Mouse (Mus musculus) CH12.LX (cell line): ENCODE results near the gene Pip5k1a. TPM values are rescaled to one million over a fixed set of nuclear protein-coding genes. Genes with fewer than 3 reads are reported as not detected.
A peak's percentile ranks its signal among the peaks of the same experiment; 100 is the strongest.

Source experiments
- DNase-seq: peaks from one replicate; pipeline ENCODE4 v3.0.0-alpha.2; 2013; ENCODE audit errors: extremely low read depth
- H3K27ac ChIP-seq: 2 replicates; pipeline ENCODE4 v1.5.1; 2012; ENCODE audit warnings: low read depth, mild to moderate bottlenecking, control low read depth, moderate library complexity; ENCODE audit not compliant: insufficient read depth
- H3K27me3 ChIP-seq: replicated peaks from 2 replicates; pipeline ENCODE3; 2012; ENCODE audit warnings: inconsistent platforms
- H3K36me3 ChIP-seq, 2 experiments: replicated peaks in 1 of 2; 2 replicates each; pipeline versions ENCODE3 to v1.6.1; 2012; ENCODE audit warnings: inconsistent platforms in 1 of 2, low read length in 1 of 2, mild to moderate bottlenecking in 1 of 2, mixed read lengths in 1 of 2, moderate library complexity in 1 of 2; ENCODE audit not compliant: control insufficient read depth in 1 of 2, insufficient read depth in 1 of 2
- H3K4me1 ChIP-seq, 2 experiments: 2 replicates each; pipeline ENCODE4 v1.6.1; 2012; ENCODE audit warnings: inconsistent platforms in 1 of 2, moderate library complexity in 1 of 2; ENCODE audit not compliant: insufficient read depth in 2 of 2, control insufficient read depth in 1 of 2
- H3K4me2 ChIP-seq: 2 replicates; pipeline ENCODE4 v1.6.1; 2012; ENCODE audit warnings: low read depth, mild to moderate bottlenecking, control low read depth; ENCODE audit not compliant: poor library complexity, insufficient read depth, severe bottlenecking
- H3K4me3 ChIP-seq, 3 experiments: fragments of 150-350 bp in 1 of 3; sonication (generic) in 1 of 3; replicated peaks in 1 of 3; 2 replicates each; pipeline versions ENCODE3 to v1.5.1; 2011 to 2012; ENCODE audit warnings: low read depth in 2 of 3, low read length in 2 of 3, mild to moderate bottlenecking in 2 of 3, moderate library complexity in 2 of 3, control low read depth in 1 of 3, improper control_type of control experiment in 1 of 3, inconsistent platforms in 1 of 3, mixed read lengths in 1 of 3; ENCODE audit not compliant: poor library complexity in 1 of 3
- H3K79me2 ChIP-seq: replicated peaks from 2 replicates; pipeline ENCODE4 v1.6.1; 2012; ENCODE audit warnings: mild to moderate bottlenecking, moderate library complexity; ENCODE audit not compliant: control insufficient read depth, poor library complexity, insufficient read depth, severe bottlenecking; ENCODE audit errors: extremely low read depth
- H3K9ac ChIP-seq: 2 replicates; pipeline ENCODE4 v1.6.1; 2012; ENCODE audit warnings: low read depth, mild to moderate bottlenecking, control low read depth, moderate library complexity; ENCODE audit not compliant: insufficient read depth
- H3K9me3 ChIP-seq: replicated peaks from 2 replicates; pipeline ENCODE3; 2012; ENCODE audit warnings: low read length, inconsistent platforms, mixed read lengths
- CHD2 ChIP-seq: IDR thresholded peaks from 2 replicates; pipeline ENCODE4 v1.6.1; 2011; ENCODE audit warnings: low read length, improper control_type of control experiment
- CTCF ChIP-seq, 2 experiments: IDR thresholded peaks in 1 of 2; conservative IDR thresholded peaks in 1 of 2; 2 replicates each; pipeline ENCODE4 v1.5.1; 2011 to 2012; ENCODE audit warnings: low read depth in 2 of 2, low read length in 2 of 2, improper control_type of control experiment in 1 of 2, inconsistent platforms in 1 of 2, mild to moderate bottlenecking in 1 of 2, moderate library complexity in 1 of 2
- ELF1 ChIP-seq: IDR thresholded peaks from 2 replicates; pipeline ENCODE4 v1.6.1; 2014; ENCODE audit warnings: low read depth, mild to moderate bottlenecking, inconsistent platforms, low read length, improper control_type of control experiment
- EP300 ChIP-seq: IDR thresholded peaks from 2 replicates; pipeline ENCODE4 v1.6.1; 2011; ENCODE audit warnings: low read length, improper control_type of control experiment
- GABPA ChIP-seq: IDR thresholded peaks from 2 replicates; pipeline ENCODE4 v1.6.1; 2012; ENCODE audit warnings: low read depth, low read length, improper control_type of control experiment, inconsistent platforms; ENCODE audit not compliant: insufficient replicate concordance
- HCFC1 ChIP-seq: IDR thresholded peaks from 2 replicates; pipeline ENCODE4 v1.6.1; 2012; ENCODE audit warnings: low read depth, mild to moderate bottlenecking, inconsistent platforms, low read length, improper control_type of control experiment
- JUN ChIP-seq: IDR thresholded peaks from 2 replicates; pipeline ENCODE4 v1.6.1; 2011; ENCODE audit warnings: low read depth, mild to moderate bottlenecking, low read length, improper control_type of control experiment, moderate library complexity; ENCODE audit not compliant: insufficient read depth
- KAT2A ChIP-seq: IDR thresholded peaks from 2 replicates; pipeline ENCODE4 v1.6.1; 2012; ENCODE audit warnings: low read length, improper control_type of control experiment, inconsistent platforms; ENCODE audit not compliant: insufficient replicate concordance
- MAFK ChIP-seq: IDR thresholded peaks from 2 replicates; pipeline ENCODE4 v1.6.1; 2011; ENCODE audit warnings: low read length, improper control_type of control experiment; ENCODE audit not compliant: insufficient replicate concordance
- MXI1 ChIP-seq: IDR thresholded peaks from 2 replicates; pipeline ENCODE4 v1.6.1; 2011; ENCODE audit warnings: mild to moderate bottlenecking, low read depth, low read length, improper control_type of control experiment
- MYC ChIP-seq: IDR thresholded peaks from 2 replicates; pipeline ENCODE4 v1.6.1; 2011; ENCODE audit warnings: low read depth, mild to moderate bottlenecking, improper control_type of control experiment, low read length
- NRF1 ChIP-seq: IDR thresholded peaks from 2 replicates; pipeline ENCODE4 v1.6.1; 2014; ENCODE audit warnings: low read depth, mild to moderate bottlenecking, inconsistent platforms, low read length, improper control_type of control experiment, moderate library complexity
- PAX5 ChIP-seq: IDR thresholded peaks from 2 replicates; pipeline ENCODE4 v1.6.1; 2012; ENCODE audit warnings: low read length, inconsistent platforms, mixed read lengths
- POLR2AphosphoS2 ChIP-seq: IDR thresholded peaks from 2 replicates; pipeline ENCODE4 v1.6.1; 2011; ENCODE audit warnings: low read depth, low read length, improper control_type of control experiment
- TBP ChIP-seq: conservative IDR thresholded peaks from 2 replicates; pipeline ENCODE4 v1.6.1; 2011; ENCODE audit warnings: low read depth, low read length, improper control_type of control experiment
- UBTF ChIP-seq: IDR thresholded peaks from 2 replicates; pipeline ENCODE4 v1.6.1; 2012; ENCODE audit warnings: low read depth, mild to moderate bottlenecking, inconsistent platforms, low read length, improper control_type of control experiment, moderate library complexity
- USF1 ChIP-seq: IDR thresholded peaks from 2 replicates; pipeline ENCODE4 v1.6.1; 2014; ENCODE audit warnings: low read depth, mild to moderate bottlenecking, inconsistent platforms, low read length, improper control_type of control experiment
- ZC3H11A ChIP-seq: IDR thresholded peaks from 2 replicates; pipeline ENCODE4 v1.6.1; 2012; ENCODE audit warnings: low read depth, mild to moderate bottlenecking, inconsistent platforms, low read length, improper control_type of control experiment
- ZKSCAN1 ChIP-seq: IDR thresholded peaks from 2 replicates; pipeline ENCODE4 v1.6.1; 2012; ENCODE audit warnings: low read depth, inconsistent platforms, low read length, improper control_type of control experiment, borderline replicate concordance
- ZMIZ1 ChIP-seq: IDR thresholded peaks from 2 replicates; pipeline ENCODE4 v1.6.1; 2012; ENCODE audit warnings: low read depth, mild to moderate bottlenecking, inconsistent platforms, low read length, improper control_type of control experiment
- dilution Hi-C: fragments of 300-500 bp; cut with MboI; formaldehyde crosslinking; loops from 2 replicates; pipeline ENCODE4 v1.14.3; 2020; ENCODE audit warnings: low sequenced_read_pairs; ENCODE audit not compliant: extremely low pct_unique_long_range_greater_than_20kb, extremely low pct_ligation_motif_present
- in situ Hi-C: fragments of 300-500 bp; cut with MboI; formaldehyde crosslinking; loops from 3 replicates; pipeline ENCODE4 v1.14.3; 2019; ENCODE audit warnings: low sequenced_read_pairs, low pct_ligation_motif_present, low pct_unique_long_range_greater_than_20kb, mixed read lengths
- polyA plus RNA-seq: library from polyadenylated mRNA; unstranded; fragments of >175 nt; gene quantifications from 2 replicates; pipeline ENCODE4 v1.2.1, GENCODE M21; 2012; ENCODE audit warnings: low read depth; ENCODE audit not compliant: insufficient read length
- total RNA-seq, 2 experiments: library from RNA; depleted of rRNA; stranded (reverse); fragments of 300-350 nt in 1 of 2; fragments of >200 nt in 1 of 2; gene quantifications; 2 replicates each; pipeline ENCODE4 v1.2.3; 2012 to 2014

Gene Pip5k1a
- total and polyA plus RNA-seq, 3 experiments, result 21.5 to 35.8 (median 34.1) TPM

DNA sequence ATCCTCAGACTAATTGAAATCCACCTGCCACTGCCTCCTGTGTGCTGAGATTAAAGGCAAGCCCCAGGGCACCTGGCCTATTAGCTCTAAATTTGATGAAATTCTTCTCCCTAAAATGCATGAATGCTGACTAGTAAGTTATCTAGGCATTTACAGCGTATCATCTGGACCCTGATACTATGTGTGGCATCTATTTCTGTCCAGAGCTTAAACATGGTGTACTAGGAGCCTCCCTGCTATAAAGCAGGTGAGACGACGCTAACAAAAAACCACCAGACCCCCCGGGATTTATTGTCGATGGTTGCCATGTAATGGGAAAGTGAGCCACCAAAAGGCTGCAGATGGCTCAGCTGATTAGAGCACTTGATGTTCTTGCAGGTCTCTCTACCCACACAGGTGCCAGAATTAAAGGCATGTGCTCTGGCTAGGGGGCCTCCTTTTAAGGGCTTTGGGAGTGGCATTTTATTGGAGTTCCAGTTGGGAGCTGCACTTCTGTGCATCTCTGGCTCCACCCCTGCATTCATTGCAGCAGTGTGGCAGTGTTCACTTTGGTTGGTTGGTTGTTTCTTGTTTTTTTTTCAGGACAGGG is 79.6 kb downstream of the Pip5k1a start:
- TF ChIP-seq MYC, result no peak
- peak; percentile 71 for TF ChIP-seq POLR2AphosphoS2
- Histone ChIP-seq H3K27ac (no peak overlapping the region), H3K4me3 (no peak overlapping the region), H3K4me1 (peaks cover 0 to 15% of the 10 kb centered on the region in 2 experiments; a peak in 2 of 4 replicates), H3K9ac (no peak overlapping the region), H3K79me2 (no peaks in the 10 kb centered on the region), H3K4me2 (no peak overlapping the region), H3K36me3 (peaks cover 23 to 52% of the 10 kb centered on the region in 2 experiments), H3K27me3 (no peaks in the 10 kb centered on the region), H3K9me3 (no peaks in the 10 kb centered on the region)
- in situ Hi-C loops (no loop called here), dilution Hi-C loops (no loop called here)
- no peak for DNase-seq

DNA sequence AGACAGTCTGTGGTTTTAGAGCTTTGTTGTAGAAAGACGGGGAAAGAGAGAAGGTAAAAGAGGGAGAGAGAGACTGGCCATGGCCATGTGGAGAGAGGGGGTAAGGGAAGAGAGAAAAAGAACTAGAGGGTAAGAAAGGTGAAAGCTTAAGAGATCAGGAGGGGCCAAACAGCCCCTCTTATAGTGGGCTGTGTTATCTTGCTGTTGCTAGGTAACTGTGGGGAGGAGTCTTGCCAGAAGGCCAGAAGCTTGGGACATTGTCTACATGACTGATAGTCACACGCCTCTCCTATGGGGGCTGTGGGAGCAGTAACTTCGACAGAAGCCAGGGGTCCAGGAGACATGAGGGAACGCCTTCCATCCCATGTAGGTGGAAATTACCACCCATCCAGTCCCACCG is 81.5 kb downstream of the Pip5k1a start:
- Histone ChIP-seq H3K9ac (no peak overlapping the region), H3K9me3 (no peaks in the 10 kb centered on the region)
- in situ Hi-C loops, result no loop called here
- TF ChIP-seq USF1 (no peak), GABPA (no peak), KAT2A (no peak), ZC3H11A (no peak), PAX5 (no peak), ZMIZ1 (no peak), TBP (no peak), JUN (no peak), ZKSCAN1 (no peak), CHD2 (no peak), NRF1 (no peak), UBTF (no peak), MXI1 (no peak), CTCF (conservative IDR thresholded peaks at IDR 0.05 in 1 of 2, IDR thresholded peaks at IDR 0.05 in 1 of 2; ENCODE audit: low read depth in 2 of 2, low read length in 2 of 2) (no peak), MAFK (no peak), EP300 (no peak), ELF1 (no peak), HCFC1 (no peak)
- TF ChIP-seq, all 38 proteins: peak for 0
- Histone ChIP-seq H3K27me3 (no peaks in the 10 kb centered on the region), H3K4me3 (no peak overlapping the region), H3K4me2 (no peak overlapping the region), H3K27ac (no peak overlapping the region), H3K36me3 (peaks cover 9 to 35% of the 10 kb centered on the region in 2 experiments), H3K79me2 (no peaks in the 10 kb centered on the region), H3K4me1 (peaks cover 0 to 15% of the 10 kb centered on the region in 2 experiments; a peak in 2 of 4 replicates)
- no peak for DNase-seq
- dilution Hi-C loops, result no loop called here
